Mouse (Mus musculus): ENCODE results near the gene Ccdc61. TPM values are rescaled to one million over a fixed set of nuclear protein-coding genes. Genes with fewer than 3 reads are reported as not detected.
A peak's percentile ranks its signal among the peaks of the same experiment; 100 is the strongest.

Gene Ccdc61
- total RNA-seq (2021): 1 to 10 TPM; 5.1 TPM
- long read RNA-seq, experiment 1, partial matches to known transcripts: 1 of 8 reads
- long read RNA-seq, experiment 1, other reads (novel, unspliced or antisense): 4 of 8 reads
- long read RNA-seq, experiment 2, transcript Ccdc61-201 (14 exons, 2,022 nt): major isoform, 7 of 10 reads
- long read RNA-seq, experiment 2, partial matches to known transcripts: 0 of 10 reads
- long read RNA-seq, experiment 2, other reads (novel, unspliced or antisense): 3 of 10 reads

DNA sequence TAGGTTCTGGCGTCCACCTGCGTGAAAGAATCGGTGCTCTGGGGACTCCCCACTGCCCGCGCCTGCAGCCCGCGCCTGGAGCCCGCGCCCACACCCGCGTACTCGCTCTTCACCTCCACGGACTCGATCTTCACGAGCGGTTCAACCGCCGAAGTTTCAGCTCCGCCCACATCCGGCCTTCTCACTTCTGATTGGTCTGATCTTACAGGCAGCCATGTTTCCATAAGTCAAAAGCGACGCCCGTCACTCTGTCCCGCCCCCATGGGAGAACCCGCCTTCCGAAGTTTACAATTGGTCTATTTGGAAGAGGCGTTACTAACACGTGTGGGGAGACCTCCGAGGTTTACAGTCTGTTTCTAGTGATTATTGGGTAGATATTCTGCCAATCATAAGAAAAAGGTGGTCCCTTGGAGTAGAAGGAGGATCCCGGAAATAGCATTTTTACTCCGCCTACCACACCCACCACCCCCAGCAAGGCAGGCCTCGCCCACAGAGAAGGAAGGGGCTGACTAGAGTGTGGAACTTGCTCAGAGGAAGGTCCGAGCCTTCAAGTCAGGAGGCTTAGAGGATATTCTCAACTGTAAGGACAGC is at the start of gene Ccdc61:
Ccdc61 (minus strand) TSS at position 175 of the 591 bp plus-strand sequence.
- intact Hi-C loops (cut with DNase I; ENCODE audit: low total_unique reads): loop anchor here (10.0 kb wide), 1 partner anchor 74 kb away; the partner anchor contains the start of gene Nanos2
- peak; percentile 93 for DNase-seq

DNA sequence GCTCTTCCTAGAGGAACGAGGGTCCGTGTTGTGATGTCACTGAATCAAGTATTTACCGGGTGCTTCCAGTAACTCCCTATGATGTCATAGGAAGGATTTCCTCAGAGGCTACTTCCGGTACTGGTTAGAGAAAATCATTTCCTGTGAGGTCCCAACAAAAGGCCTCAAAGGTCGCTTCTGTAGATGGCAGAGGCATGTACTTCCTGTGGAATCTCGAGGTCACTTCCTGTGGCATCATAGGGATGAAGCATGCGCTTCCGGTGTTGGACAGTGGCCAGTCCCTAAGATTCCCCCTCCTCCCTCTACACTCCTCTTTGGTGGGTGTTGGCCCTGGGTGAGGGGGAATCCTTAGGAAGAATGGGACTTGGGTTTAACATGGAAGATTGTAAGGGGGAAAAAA is 49.2 kb upstream of the Ccdc61 start:
- intact Hi-C loops (cut with DNase I; ENCODE audit: low total_unique reads): no loop called here

DNA sequence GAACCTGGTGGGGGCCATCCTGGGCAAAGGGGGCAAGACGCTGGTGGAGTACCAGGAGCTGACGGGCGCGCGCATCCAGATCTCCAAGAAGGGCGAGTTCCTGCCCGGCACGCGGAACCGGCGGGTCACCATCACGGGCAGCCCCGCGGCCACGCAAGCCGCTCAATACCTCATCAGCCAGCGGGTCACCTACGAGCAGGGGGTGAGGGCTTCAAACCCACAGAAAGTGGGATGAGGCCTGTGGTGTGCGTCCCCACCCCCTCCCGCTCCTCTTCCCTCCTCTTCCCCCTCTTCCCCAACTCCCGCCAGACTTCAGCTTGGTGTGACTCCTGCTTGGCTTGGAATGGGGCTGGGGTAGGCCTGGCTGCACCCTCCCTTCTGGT is 48.2 kb upstream of the Ccdc61 start:
- intact Hi-C loops (cut with DNase I; ENCODE audit: low total_unique reads): no loop called here
- DNase-seq: no peak

More for the DNA sequence above, 49.2 kb upstream of the Ccdc61 start:
- no peak for DNase-seq

DNA sequence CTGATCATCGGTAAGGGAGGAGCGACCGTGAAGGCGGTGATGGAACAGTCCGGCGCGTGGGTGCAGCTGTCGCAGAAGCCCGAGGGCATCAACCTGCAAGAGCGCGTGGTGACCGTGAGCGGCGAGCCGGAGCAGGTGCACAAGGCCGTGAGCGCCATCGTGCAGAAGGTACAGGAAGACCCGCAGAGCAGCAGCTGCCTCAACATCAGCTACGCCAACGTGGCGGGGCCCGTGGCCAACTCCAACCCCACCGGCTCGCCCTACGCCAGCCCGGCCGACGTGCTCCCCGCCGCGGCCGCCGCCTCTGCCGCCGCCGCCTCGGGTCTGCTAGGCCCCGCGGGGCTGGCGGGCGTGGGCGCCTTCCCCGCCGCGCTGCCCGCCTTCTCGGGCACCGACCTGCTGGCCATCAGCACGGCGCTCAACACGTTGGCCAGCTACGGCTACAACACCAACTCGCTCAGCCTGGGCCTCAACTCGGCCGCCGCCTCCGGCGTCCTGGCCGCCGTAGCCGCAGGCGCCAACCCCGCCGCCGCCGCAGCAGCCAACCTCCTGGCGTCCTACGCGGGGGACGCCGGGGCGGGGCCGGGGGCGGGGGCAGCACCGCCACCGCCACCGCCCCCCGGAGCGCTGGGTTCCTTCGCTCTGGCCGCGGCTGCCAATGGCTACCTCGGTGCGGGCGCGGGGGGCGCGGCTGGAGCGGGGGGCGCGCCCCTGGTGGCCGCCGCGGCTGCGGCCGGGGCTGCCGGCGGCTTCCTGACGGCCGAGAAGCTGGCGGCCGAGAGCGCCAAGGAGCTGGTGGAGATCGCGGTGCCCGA is 47.6 kb upstream of the Ccdc61 start:
- intact Hi-C loops (cut with DNase I; ENCODE audit: low total_unique reads): no loop called here
- peak; percentile 53 for DNase-seq

DNA sequence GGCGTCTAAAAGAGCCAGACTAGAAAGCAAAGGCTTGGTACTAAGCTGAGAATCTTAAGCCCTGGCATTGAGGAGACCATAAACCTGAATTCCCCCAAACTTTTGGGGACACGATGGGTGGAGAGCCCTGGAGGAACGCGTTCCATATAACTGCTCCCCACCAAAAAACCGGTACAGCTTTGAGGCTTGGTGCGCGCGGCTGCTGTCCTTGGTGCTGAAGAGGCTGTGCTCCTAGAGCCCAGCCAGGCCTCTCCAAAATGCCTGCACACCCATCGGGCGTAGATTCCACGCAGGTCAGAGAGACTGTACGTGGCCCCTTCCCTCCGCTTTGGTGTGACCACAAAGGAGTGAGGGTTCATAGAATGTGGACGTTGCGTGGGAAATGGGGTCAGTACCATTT is 41.2 kb upstream of the Ccdc61 start:
- peak; percentile 35 for DNase-seq
- intact Hi-C loops (cut with DNase I; ENCODE audit: low total_unique reads): no loop called here

DNA sequence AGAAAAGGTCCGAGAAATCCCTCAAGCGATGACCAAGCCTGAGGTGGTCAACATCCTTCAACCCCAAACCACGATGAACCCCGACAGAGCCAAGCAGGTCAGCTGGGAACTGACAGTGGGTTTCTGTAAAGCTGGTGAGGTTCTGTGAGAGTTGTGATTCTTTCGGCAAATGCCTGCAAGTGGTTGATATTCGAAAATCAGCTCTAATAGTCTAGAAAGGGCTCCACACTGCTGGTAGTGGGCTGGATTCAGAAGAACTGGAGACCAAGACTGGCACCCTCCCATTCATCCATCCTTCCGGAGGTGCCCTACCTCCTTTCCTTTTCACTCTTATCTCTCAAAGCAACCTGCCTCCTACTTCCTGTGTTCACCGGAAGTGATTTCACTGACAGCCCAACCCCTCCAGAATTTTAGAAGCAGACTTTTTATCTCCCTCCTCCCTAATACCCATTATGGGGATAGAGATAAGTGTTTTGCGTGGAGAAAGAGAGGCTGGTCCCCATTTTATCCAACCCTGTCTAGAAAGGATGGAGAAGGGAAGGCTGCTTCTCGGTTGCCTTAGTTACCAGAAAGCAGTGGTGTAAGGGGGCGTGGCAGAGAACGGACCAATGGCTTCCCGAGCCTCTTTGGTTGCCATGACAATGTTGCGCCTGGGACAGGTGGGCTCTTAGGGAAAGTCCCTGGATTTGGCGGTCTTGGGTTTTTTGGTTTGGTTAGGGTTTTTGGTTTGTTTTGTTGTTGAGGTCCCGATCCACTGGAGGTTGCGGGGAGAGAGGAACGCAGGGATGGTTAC is 40.5 kb upstream of the Ccdc61 start:
- no peak for DNase-seq

DNA sequence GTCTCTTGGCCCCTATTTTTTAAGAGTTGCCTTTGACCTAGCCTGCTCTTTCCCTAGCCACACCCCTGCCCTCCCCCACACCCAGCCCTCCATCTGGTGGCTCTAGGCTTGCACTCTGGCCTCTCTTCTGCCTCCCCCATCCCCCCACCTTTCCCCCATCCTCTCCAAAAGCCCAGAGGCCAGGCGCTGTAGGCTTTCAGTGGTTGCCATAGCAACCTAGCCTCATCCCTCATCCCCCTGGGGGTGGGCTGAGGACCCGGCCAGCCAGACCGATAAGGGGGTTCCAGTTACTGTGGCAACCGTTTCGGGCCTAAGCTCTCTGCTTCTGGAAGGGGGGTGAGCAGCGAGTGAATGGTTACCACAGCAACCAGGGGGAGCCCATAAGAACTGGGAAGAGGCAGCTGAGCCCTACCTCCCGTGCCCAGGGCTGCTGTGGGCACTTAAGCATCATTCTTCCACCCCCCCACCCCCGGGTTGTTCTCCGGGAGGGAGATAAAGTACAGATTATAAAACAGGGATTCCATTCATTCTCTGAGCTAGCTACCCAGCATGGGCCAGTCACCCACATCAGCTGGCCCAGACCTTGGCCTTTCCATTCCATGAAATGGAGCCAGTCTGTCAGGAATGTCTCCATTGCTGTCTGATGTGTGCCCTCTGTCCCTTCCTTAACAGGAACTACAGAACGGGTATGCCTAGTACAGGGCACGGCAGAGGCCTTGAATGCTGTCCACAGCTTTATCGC is 39.7 kb upstream of the Ccdc61 start:
- no peak for DNase-seq

More for the DNA sequence above, 40.5 kb upstream of the Ccdc61 start:
- intact Hi-C loops (cut with DNase I; ENCODE audit: low total_unique reads): no loop called here

DNA sequence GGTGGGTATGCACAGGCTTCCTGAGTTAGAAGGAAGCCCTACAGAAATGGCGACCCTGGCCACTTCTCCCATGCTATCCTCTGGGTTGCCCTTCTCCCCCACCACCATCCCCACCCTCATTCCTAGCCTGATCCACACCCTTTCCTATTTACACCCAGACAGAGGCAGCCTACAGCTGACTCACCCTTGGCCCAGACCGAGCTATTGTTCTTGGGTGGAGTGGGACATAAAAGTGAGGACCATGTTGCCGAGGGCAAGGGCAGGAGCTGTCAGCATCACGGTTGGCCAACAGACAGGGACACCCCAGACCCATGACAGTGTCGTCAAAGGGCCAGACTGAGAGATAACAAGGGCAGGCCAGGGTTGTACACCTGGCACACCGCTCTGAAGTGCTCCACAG is 37.9 kb upstream of the Ccdc61 start:
- DNase-seq: no peak
- intact Hi-C loops (cut with DNase I; ENCODE audit: low total_unique reads): no loop called here

More for the DNA sequence above, 39.7 kb upstream of the Ccdc61 start:
- intact Hi-C loops (cut with DNase I; ENCODE audit: low total_unique reads): no loop called here

DNA sequence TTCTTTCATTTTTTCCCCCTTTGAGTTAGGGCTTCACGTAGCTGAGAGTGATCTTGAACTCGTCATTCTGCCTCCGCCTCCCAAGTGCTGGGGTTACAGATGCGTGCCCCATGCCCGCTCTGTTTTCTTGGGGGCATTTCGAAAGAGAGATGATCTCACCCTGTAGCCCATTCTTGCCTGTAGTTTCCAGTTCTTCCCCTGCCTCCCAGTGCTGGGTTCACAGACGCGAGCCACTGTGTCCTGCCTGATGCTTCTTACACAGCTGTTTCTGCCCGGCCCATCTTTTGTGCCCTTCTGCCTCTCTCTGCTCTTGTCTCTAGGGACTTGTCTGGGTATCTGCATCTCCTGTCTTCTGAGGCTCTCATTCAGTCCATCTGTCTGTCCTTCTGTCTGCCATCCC is 32.6 kb upstream of the Ccdc61 start:
- no peak for DNase-seq
- intact Hi-C loops (cut with DNase I; ENCODE audit: low total_unique reads): no loop called here

DNA sequence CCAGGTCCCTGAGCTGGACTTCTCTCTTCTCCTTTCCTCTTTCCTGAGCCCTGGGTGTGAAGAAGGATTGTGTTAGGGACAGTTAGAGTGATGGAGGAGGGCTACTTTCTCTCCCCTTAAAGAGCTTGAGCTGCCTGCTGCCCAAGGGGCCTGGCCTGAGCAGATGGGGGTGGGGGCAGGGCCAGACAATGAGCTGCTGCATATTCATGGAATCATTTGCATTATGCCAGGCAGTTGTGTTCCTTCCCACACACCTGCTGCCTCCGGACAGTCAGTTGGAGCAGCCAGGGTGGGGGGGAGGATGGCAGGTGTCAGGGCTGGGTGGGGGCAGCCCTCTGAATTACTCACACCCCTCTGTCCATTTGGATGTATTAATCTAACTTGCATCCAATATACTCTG is 32.2 kb upstream of the Ccdc61 start:
- intact Hi-C loops (cut with DNase I; ENCODE audit: low total_unique reads): no loop called here
- no peak for DNase-seq

DNA sequence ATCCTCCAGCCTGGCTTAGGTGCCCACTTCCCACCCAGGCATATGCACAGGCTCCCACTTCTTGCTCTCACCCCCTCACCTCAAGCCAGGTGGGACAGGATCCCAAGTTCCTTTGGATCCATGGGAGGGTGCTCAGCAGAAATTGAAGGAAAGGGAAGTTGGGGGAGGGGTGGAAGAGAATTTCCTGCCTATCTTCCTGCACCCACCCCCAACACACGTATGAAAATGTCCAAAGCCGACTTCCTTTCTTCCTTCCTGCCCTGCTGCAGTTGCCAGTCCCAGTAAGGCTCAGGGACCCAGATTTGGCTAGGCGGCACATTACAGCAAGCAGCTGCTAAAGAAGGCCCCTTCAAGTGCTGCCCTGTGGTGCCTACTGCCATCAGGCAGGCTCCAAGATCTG is 17.5 kb upstream of the Ccdc61 start:
- DNase-seq: no peak
- intact Hi-C loops (cut with DNase I; ENCODE audit: low total_unique reads): no loop called here

DNA sequence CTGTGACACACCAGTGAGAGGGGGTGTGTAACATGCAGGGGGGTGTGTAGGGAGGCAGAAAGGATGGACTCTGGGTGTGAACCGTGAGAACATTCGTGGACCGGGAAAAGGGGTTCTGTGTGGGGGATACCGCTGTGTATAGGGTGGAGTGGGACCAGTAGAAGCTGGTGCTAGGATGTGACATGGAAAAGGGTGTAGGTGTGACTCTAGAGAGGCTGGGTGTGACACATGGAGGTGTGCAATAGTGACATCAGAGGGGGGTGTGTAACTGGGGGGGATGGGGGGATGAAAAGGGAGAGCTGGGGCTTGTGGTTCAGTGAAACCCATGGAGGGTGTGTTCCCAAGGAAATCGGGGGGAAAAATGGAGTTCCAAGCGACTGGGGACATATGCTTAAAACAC is 16.7 kb upstream of the Ccdc61 start:
- intact Hi-C loops (cut with DNase I; ENCODE audit: low total_unique reads): no loop called here
- no peak for DNase-seq

DNA sequence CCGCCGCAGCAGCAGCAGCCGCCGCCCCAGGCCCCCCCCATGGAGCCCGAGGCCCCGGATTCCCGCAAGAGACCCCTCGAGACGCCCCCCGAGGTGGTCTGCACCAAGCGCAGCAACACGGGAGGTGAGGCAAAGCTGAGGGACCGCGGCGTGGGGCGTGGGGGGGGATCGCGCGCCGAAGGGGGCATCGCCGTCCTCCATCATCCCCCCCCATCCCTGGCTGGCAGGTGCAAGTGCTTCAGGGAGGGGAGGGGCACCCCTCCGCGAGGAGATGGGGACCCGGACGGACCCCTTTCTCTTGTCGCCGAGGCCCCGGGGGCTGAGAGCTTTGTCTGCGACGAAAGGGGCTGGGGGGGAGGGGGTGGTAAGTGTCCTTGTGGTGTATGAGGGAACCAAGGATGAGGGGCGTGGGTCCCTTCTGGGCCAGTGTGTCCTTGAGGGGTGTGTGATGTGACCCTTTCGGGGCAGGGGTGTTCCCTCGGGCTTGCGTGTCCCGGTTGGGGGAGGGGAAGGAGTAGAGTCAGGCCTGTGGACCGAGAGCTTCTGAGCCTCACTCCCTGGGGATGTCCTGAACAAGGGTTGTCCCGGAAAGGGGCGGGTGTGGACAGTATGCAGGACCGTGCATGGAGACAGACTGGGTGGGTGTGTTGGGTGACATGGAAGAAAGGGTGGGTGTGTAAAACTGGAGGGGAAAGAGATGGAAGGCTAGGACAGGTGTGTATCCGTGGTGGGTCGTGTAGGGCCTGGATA is 16.0 kb upstream of the Ccdc61 start:
- DNase-seq: no peak
- intact Hi-C loops (cut with DNase I; ENCODE audit: low total_unique reads): no loop called here

DNA sequence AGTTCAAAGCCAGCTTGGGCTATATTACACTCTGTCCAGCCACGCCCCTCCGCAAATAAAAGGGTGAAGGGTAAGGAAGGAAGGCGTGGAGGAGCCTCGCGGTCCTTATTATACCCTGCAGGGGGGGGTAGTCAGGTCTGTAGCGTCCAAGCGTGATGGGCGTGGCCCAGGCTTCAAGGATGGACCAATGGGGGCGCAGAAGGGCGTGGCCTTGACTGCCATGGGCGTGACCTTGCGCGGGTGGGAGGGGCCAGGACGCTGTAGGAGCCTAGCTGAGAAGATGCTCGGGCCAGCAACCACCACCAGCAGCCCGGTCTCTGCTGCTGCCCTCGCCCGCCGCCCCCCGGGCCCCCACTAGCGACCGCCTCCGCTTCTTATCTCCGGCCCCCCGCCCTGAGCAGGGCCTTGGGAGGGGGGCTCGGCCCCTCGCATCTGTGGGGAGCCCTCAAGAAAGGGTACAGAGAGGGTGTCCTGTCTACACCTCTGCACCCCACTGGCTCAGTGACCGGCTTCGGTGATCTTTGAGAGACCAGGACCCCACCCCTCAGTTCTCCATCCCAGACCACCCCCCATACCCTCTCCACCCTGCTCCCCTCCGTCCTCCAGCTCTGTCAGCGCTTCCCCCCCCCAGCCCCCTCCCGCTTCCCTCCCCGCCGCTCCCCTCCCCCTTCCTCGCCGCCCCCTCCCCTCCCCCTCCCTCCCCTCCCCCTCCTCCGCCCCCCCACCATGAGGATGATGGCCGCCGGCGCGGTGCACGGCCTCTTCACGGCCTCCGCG is 15.1 kb upstream of the Ccdc61 start, which contains the start of gene Nova2:
Nova2 (plus strand) TSS at position 727 of the 777 bp plus-strand sequence.
- DNase-seq: peak; percentile 77
- intact Hi-C loops (cut with DNase I; ENCODE audit: low total_unique reads): no loop called here

DNA sequence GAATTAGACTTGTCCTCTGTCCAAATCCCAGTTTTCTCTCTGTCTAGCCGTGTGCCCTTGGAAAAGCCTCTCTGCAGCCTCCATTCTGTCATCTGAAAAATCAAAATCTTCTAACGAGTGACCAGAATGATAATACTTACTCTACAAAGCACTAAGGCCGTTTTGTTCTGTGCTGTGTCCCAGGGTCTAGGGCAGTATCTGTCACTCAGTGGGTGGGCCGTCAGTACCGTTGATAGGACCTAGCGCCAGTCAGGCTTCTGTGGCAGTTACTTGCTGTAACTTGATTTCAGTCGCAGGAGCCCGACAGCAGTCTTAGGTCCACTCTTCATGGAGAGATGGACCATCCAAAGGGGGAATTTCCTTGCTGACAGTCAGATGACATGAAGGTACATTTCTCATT is 14.1 kb upstream of the Ccdc61 start:
- intact Hi-C loops (cut with DNase I; ENCODE audit: low total_unique reads): no loop called here
- no peak for DNase-seq

DNA sequence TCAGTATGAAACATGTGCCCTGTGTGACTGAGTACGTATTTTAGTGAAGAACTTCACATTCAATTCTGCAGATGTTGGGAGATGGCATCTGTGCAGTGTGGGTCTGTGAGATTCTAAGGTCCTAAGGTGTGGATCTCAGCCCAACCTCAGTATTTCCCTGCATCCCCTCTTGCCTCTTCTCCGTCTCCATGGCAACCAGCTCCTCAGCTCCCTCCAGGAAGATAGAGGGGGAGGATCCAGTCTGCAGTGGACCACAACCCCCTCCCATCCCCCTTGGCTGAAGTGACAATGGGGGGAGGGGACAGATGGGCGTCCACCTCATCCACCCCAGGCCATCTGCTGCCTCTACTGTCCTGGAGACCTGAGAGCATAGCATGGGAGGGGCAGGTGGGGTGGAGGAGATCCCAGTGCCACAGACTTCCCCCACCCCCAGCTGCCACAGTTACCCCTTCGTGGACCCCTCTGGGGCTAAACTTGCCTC is 13.5 kb upstream of the Ccdc61 start:
- DNase-seq: no peak
- intact Hi-C loops (cut with DNase I; ENCODE audit: low total_unique reads): no loop called here

DNA sequence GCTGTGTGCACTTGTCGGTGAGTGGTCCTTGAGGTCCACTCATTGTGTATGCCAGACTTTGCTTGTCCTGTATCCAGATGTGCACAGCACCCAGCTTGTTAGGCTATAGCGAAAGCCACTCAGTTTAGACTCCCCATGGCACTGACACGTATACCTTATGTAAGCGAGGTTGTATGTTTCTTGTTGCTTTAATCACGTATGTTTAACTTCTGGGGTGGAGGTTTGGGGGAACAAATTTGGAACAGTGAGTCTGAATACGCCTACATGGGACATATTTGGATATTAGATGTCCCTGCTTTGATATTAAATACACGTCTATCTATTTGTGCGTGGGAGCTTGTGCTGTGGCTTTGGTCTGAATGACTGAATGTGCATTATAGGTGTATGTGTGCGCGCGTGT is 13.1 kb upstream of the Ccdc61 start:
- DNase-seq: no peak
- intact Hi-C loops (cut with DNase I; ENCODE audit: low total_unique reads): no loop called here

DNA sequence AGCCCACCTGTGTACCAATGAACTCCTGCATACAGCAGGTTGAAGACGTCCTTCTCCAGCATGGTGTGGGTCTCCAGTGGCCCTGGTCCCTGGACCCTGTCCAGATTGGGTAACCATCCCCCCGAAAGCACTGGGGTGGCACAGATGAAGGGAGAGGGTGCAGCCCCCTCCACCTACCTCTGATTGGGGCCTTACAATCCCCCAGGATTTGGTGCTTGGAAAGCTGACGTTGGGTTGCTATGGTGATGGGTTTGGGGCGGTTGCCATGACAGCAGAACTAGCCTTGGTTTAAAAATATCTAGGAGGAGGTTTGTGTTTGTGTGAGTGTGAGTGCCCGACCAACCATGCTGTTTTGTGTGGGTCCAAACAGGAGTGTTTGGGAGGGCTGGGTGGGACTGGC is 12.6 kb upstream of the Ccdc61 start:
- DNase-seq: no peak
- intact Hi-C loops (cut with DNase I; ENCODE audit: low total_unique reads): no loop called here
